Mouse (Mus musculus) liver, embryonic 14.5 days (tissue): ENCODE results near the gene Iqgap2.

ENCODE experiments used
- CTCF ChIP-seq: IDR thresholded peaks from 2 replicates; pipeline ENCODE4 v1.5.1; 2016; ENCODE audit warnings: antibody characterized with exemption, low read depth, control low read depth
- EP300 ChIP-seq: IDR thresholded peaks from 2 replicates; pipeline ENCODE4 v1.6.1; 2016; ENCODE audit warnings: antibody characterized with exemption, low read depth

DNA sequence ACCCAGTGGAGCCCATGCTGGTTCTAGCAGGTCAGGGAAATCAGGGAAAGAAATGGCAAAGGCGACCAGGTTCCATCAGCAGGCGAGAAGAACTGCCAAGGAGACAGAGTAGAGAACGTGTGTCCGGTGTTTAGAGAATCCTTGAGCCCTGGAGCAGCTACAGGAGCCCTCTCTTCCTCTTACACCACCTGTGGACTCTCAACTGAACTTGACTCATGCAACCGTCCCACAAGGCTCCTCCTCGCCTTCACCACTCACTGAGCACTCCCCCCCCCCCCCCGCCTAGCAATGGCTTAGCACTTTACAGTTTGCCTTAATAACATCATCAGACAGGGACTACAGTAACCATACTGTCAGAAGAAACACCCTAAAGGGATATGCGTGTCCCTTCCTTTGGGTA, 21.1 kb downstream of the Iqgap2 start:
- no peak for TF ChIP-seq CTCF
- no peak for TF ChIP-seq EP300
